Mouse (Mus musculus): ENCODE measurements around the gene Zbtb17.

DNA sequence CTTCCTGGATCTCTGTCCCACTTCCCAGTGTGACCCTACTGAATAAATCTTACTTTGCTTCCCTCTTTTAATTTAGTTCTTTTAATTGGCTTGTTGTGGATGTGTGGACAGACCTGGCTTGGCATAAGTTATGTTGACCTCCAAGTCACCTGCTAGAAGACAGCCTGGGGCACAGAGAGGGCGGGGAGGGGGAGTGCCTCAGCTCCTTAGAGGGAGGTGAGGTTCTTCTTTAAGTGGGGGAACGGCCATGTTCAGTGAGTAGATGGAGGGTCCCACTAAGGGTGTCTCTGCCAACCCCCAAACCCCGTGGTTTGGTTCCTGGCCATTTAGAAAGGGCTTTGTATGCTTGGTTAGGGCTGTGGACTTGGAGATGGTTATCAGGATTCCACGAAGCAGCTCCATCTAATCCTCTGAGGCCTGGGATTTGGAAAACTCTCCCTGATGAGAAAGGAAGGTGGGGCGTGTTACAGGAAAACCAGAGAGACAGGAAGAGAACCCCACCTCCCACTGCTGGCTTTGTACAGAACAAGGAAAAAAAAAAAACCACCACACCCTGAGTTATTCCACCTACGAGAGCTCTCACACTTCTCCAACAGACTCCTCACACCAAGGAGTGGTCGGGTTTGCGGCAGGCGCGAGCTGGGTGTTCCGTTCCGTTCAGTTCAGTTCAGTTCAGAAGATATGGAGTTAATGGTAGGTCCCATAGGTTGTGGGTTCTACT is 5.2 kb upstream of the Zbtb17 start:
- TF ChIP-seq USF2 (IDR thresholded peaks at IDR 0.05; ENCODE audit: borderline replicate concordance in 1 of 2, insufficient read depth in 1 of 2, low read depth in 1 of 2, low read length in 2 of 2) (no peak), CTCF (IDR thresholded peaks at IDR 0.05 in 2 of 3, conservative IDR thresholded peaks at IDR 0.05 in 1 of 3; ENCODE audit: control insufficient read depth in 1 of 3, insufficient read depth in 1 of 3, low read depth in 2 of 3, low read length in 3 of 3, poor library complexity in 1 of 3, severe bottlenecking in 1 of 3) (no peak), ZKSCAN1 (IDR thresholded peaks at IDR 0.05; ENCODE audit: low read depth, low read length) (no peak), E2F4 (IDR thresholded peaks at IDR 0.05; ENCODE audit: borderline replicate concordance, low read depth, low read length) (no peak), GABPA (IDR thresholded peaks at IDR 0.05; ENCODE audit: low read depth, low read length) (no peak), TAL1 (IDR thresholded peaks at IDR 0.05; ENCODE audit: low read length) (no peak), EP300 (IDR thresholded peaks at IDR 0.05; ENCODE audit: low read depth in 1 of 2, low read length in 2 of 2) (no peak), ZMIZ1 (IDR thresholded peaks at IDR 0.05; ENCODE audit: low read depth, low read length) (no peak), MAX (IDR thresholded peaks at IDR 0.05; ENCODE audit: low read length) (no peak), MXI1 (IDR thresholded peaks at IDR 0.05; ENCODE audit: low read depth, low read length) (no peak), ZC3H11A (IDR thresholded peaks at IDR 0.05; ENCODE audit: low read depth, low read length) (no peak)

All from MEL (cell line).